Mouse (Mus musculus): ENCODE results near the gene Cgnl1.

The Cgnl1 gene

DNA sequence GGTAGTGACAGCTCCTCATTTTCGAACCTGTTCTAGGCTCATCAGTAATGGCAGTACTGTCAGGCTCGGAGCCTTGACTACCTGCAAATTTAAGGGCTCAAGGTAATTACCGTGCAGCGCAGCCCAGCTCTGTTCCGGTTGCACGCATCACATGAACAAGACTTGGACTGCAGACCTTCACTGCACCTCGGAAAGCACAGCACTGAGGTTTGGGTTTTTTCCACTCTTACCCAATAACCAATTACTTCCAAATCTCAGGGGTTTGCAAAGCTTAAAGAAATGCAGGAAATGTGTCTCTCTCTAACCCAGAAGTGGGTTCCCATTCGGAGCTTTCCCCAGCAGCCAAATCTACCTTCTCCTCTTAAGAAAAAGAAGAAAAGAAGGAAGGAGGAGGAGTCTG, 5.1 kb downstream of the Cgnl1 start:
- no peak for DNase-seq

DNA sequence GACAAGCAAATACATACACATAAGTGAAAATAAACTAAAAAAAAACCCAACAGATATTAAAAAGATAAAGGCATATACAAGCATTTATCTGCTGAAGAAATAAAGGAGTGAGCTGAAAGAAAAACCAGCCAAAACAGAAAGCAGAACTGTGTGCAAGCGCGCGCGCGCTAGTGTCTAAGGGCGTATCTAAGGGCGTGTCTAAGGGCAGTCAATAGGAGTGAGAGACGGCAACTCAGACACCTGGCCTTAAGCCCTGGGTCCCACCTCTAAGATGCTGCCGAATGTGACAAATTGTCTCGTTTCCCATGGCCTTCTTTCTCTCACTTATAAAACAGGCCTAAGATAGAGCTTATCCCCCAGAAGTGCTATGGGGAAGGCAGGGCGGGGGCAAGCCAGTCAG, 6.9 kb downstream of the Cgnl1 start:
- no peak for DNase-seq

- DNase-seq, result no peak
Observed at GRCm38 (mm10) chr9:71763273-71763672, 8.1 kb downstream of the Cgnl1 start.

GRCm38 (mm10) chr9:71761663-71762062, 9.7 kb downstream of the Cgnl1 start:
- no peak for DNase-seq

- DNase-seq, result no peak
Observed at GRCm38 (mm10) chr9:71760518-71761141, 10.8 kb downstream of the Cgnl1 start.

DNA sequence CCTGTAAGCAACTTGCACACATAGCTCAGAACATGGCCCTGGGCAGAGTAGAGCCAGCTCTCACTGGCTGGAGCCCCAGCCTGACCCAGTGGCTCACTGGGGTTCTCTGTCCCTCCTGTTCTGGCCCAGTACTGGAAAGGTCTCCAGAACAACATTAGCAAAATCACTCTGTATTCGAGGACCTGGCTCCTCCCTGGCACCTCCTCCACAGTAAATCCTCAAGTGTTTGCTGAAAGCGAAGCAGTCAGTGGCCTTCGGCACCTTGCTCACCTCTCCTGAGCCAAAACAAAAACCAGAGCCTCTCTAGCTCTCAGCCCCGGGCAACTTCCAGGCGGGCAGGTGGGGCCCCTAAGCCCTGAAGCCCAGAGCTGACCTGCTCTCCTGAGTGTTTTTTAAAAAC, 11.5 kb downstream of the Cgnl1 start:
- DNase-seq, result no peak

DNA sequence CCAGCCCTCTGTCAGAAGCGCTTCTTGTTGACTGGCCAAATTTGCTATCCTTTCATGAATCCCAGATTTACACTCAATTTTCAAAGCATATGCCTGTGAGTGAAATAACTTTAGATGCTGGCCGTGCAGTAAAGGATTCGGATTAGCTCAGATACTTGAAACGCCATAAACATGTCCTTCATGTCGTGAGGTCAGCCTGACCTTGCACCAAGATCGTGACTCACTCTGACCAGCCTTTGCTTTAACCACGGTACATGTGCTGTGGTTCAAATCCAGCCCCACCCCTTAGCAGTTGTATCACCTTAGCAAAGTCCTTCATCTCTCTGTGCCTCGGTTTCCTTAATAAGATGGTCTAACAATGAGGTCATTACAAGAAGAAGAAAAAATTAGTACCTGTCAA, 14.0 kb downstream of the Cgnl1 start:
- no peak for DNase-seq

- DNase-seq, result no peak
Observed at GRCm38 (mm10) chr9:71756916-71757315, 14.5 kb downstream of the Cgnl1 start.

GRCm38 (mm10) chr9:71753981-71754380, 17.4 kb downstream of the Cgnl1 start:
- no peak for DNase-seq

DNA sequence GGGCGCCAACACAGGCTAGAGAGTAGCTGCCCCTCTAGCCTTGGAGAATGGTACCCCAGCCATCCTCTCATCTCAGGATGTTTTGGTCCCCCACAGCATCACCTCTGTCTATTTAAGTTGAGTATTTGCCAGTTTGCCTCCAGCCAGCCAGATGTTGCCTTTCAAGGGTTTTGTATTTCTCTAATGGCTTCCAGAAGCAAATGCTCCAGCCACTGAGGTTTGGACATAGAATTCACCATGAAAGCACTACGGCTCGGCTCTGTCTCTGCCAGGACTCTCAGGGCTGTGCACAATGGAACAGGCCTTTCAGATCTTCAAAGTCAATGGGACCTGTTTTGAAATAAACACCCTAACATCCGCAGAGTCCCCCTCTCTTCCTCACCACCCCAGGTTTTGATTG, 17.9 kb downstream of the Cgnl1 start:
- no peak for DNase-seq

DNA sequence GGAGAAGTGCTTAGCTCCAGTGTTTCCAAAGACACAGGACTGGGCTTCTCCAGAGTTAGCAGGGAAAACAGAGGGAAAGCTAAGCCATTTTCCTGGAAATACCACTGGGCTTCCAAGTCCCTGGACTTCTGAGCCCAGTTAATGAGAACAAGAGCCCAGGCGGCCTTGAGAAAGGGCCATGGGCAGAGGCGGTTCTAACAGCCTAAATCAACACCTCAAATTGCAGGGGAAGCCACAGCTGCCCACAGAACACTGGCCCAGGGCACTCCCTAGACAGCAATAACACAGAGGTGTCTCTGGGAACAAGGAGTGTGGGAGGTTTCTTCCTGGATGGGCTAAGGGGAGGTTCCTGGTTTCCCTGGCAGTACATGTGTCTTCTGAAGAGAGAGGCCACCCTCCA, 18.3 kb downstream of the Cgnl1 start:
- DNase-seq, result no peak

GRCm38 (mm10) chr9:71750015-71750672, 21.3 kb downstream of the Cgnl1 start:
- DNase-seq, result no peak

- DNase-seq, result no peak
Observed at GRCm38 (mm10) chr9:71746405-71746804, 25.0 kb downstream of the Cgnl1 start.

DNA sequence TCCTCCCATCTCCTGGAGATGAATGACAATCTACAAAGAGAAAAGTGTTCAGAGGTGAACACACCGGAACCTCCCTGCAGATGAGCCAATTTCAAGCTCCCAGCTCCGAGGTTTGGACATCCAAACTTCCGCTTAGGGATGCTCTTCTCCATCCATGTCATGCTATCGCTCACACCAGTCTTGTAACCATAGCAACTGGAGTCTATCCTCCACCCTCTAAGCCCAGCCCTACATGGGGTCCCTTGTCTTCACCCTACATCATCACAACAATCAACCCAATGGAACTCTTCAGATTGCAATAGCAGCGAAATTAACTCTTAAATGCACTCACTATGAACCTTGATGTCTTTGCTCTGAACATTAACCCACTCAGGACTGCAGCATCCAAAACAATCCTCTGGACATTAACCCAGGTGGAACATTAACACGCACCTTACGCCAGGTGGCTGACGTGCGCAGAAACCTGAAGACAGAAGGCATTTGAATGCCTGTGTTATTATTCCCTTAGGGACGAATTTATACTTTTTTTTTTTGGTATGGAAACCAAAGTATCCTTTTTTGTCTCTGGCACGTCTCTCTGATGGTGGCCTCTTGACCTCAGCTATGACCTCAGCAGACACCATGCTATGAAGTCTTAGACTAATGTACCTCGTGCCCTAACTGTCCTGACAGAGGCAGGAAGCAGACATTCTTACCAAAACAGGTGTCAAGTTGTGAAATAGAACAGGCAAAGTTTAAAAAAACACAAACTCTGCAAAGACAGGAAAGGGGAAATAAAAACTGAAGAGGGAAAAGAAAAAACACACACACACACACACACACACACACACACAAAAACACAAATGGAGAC, 33.1 kb downstream of the Cgnl1 start:
- no peak for DNase-seq

GRCm38 (mm10) chr9:71737257-71738023, 34.0 kb downstream of the Cgnl1 start:
- no peak for DNase-seq

GRCm38 (mm10) chr9:71735886-71736285, 35.5 kb downstream of the Cgnl1 start:
- DNase-seq, result no peak

- DNase-seq, result no peak
Observed at GRCm38 (mm10) chr9:71733559-71733958, 37.8 kb downstream of the Cgnl1 start.

GRCm38 (mm10) chr9:71728822-71729311, 42.5 kb downstream of the Cgnl1 start:
- peak; percentile 2 for DNase-seq

GRCm38 (mm10) chr9:71727233-71727632, 44.2 kb downstream of the Cgnl1 start:
- no peak for DNase-seq

DNA sequence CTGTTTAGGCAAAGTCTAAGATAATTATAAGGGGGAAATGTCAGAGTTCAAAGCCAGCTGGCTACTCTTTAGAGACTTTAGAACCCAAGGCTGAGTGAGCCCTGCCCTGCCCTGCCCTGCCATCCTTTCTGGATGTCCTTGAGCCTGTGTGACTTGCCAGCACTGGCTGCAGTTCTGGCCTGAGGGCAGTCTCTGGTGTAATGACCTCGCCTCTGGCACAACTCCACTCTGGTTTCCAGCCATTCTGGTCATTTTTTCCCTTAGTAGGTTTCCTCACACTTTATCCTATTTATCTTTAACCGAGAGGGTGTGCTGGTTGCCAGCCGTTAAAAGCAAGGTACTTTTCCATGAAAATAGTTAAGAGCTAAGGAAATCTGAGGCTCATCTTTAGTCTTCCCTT, 45.3 kb downstream of the Cgnl1 start:
- DNase-seq, result no peak

- DNase-seq, result no peak
Observed at GRCm38 (mm10) chr9:71722366-71722765, 49.0 kb downstream of the Cgnl1 start.

- no peak for DNase-seq
Observed at GRCm38 (mm10) chr9:71716995-71717394, 54.4 kb downstream of the Cgnl1 start.

DNA sequence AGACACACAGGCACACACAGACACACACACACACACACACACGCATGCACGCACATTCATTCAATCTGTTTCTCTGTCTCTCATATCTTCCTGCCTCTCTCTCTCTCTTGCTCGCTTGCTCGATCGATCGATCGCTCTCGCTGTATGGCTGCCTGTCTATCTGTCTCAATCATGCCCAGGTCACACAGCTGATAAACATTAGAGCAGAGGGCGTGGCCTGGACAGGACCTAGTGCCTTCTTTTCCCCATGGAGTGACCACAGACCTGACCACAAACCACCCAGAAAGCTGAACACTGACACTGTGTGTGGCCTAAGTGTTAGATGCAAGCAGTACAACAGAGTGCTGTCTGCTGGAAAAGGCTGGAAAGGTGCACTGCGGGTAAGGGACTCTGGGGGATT, 60.6 kb downstream of the Cgnl1 start:
- no peak for DNase-seq

Measured in layer of hippocampus, adult 9-11 months (tissue).